Mouse (Mus musculus) liver, embryonic 15.5 days (tissue): ENCODE measurements around the gene Snx30. TPM values are rescaled to one million over a fixed set of nuclear protein-coding genes. Genes with fewer than 3 reads are reported as not detected.

Source experiments
- ATAC-seq: fragments of 200-750 bp; cut with Nextera tagmentation; 2 replicates; pipeline ENCODE4 v1.8.0; 2017; ENCODE audit warnings: moderate number of reproducible peaks, mild to moderate bottlenecking, moderate library complexity; ENCODE audit not compliant: insufficient read depth
- H3K27ac ChIP-seq: fragments of 300-500 bp; sonication (generic); replicated peaks from 2 replicates; pipeline ENCODE4 v1.5.1; 2015; ENCODE audit warnings: mild to moderate bottlenecking, inconsistent platforms
- H3K27me3 ChIP-seq: fragments of 300-500 bp; sonication (generic); 2 replicates; pipeline ENCODE4 v1.6.1; 2015; ENCODE audit warnings: mild to moderate bottlenecking, inconsistent platforms
- H3K36me3 ChIP-seq: fragments of 300-500 bp; sonication (generic); replicated peaks from 2 replicates; pipeline ENCODE4 v1.6.1; 2015; ENCODE audit warnings: moderate library complexity, mild to moderate bottlenecking, inconsistent platforms
- H3K4me1 ChIP-seq: fragments of 300-500 bp; sonication (generic); replicated peaks from 2 replicates; pipeline ENCODE4 v1.6.1; 2015; ENCODE audit warnings: inconsistent platforms
- H3K4me2 ChIP-seq: fragments of 300-500 bp; sonication (generic); 2 replicates; pipeline ENCODE4 v1.6.1; 2015; ENCODE audit warnings: moderate library complexity, mild to moderate bottlenecking, inconsistent platforms
- H3K4me3 ChIP-seq: fragments of 300-500 bp; sonication (generic); replicated peaks from 2 replicates; pipeline ENCODE4 v1.5.1; 2015; ENCODE audit warnings: mild to moderate bottlenecking, inconsistent platforms
- H3K9ac ChIP-seq: fragments of 300-500 bp; sonication (generic); 2 replicates; pipeline ENCODE4 v1.6.1; 2015; ENCODE audit warnings: moderate library complexity, mild to moderate bottlenecking, inconsistent platforms
- H3K9me3 ChIP-seq: fragments of 300-500 bp; sonication (generic); replicated peaks from 2 replicates; pipeline ENCODE4 v1.6.1; 2016; ENCODE audit warnings: inconsistent platforms
- WGBS: fragments of 180-500 bp; shearing (Covaris S2); methylation state at CpG from one replicate; pipeline ENCODE4 v1.1.7; 2015; ENCODE audit warnings: mixed read lengths; ENCODE audit not compliant: insufficient replicate concordance; 5-methylcytosine and 5-hydroxymethylcytosine counted together
- polyA plus RNA-seq: library from polyadenylated mRNA; unstranded; fragments of >200 nt; fragmentation: Nextera tagmentation; extraction: Ambion mirVana; gene quantifications from 2 replicates; pipeline ENCODE4 v1.2.1, GENCODE M21; 2015

Snx30 gene
- polyA plus RNA-seq, 1 experiment from 2014 or later = 4.3 TPM

DNA sequence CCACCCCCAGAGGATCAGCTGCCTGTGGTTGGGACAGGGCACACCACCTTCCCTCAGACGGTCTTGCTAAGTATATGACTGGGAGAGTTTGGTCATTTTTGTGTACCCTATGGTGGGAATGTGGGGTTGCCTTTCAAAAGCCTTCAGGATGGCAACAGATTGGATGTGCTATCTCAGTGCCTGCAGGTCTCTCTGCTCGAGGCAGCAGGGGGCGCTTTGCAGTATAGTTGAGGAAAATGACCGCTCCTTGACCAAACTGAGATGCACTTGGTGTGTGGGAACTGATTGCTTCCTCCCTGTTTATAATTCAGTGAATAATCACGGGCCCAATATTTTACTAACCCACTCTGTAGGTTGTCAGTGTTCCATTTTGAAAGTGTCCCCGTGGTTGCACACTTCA, 96.9 kb downstream of the Snx30 start:
- Histone ChIP-seq H3K4me3 (no peak overlapping the region), H3K27me3 (no peaks in the 10 kb centered on the region), H3K4me2 (no peak overlapping the region), H3K4me1 (no peaks in the 10 kb centered on the region), H3K9ac (no peak overlapping the region), H3K9me3 (no peaks in the 10 kb centered on the region), H3K36me3 (peaks cover 4% of the 10 kb centered on the region; the same call in 1 of the 2 replicates), H3K27ac (no peak overlapping the region)
- 51% methylated on average over 6 of the region's 6 CpGs for WGBS
- no peak for ATAC-seq

GRCm38 (mm10) chr4:59907092-59907491, 101.5 kb downstream of the Snx30 start:
- H3K9ac ChIP-seq = no peak overlapping the region
- H3K27ac ChIP-seq = no peak overlapping the region
- H3K4me1 ChIP-seq = no peaks in the 10 kb centered on the region
- H3K36me3 ChIP-seq = no peaks in the 10 kb centered on the region
- no peaks in the 10 kb centered on the region for H3K9me3 ChIP-seq
- WGBS = 59% methylated on average over 6 of the region's 6 CpGs
- ATAC-seq = no peak
- H3K4me2 ChIP-seq = no peak overlapping the region
- H3K27me3 ChIP-seq = no peaks in the 10 kb centered on the region
- no peak overlapping the region for H3K4me3 ChIP-seq

- Histone ChIP-seq H3K9me3 (no peaks in the 10 kb centered on the region), H3K27me3 (no peaks in the 10 kb centered on the region), H3K27ac (no peak overlapping the region), H3K4me1 (no peaks in the 10 kb centered on the region), H3K4me3 (no peak overlapping the region), H3K4me2 (no peak overlapping the region), H3K9ac (no peak overlapping the region), H3K36me3 (no peaks in the 10 kb centered on the region)
- no peak for ATAC-seq
- WGBS = 48% methylated on average over 10 of the region's 10 CpGs
Measured at GRCm38 (mm10) chr4:59907657-59908230, 102.1 kb downstream of the Snx30 start.

DNA sequence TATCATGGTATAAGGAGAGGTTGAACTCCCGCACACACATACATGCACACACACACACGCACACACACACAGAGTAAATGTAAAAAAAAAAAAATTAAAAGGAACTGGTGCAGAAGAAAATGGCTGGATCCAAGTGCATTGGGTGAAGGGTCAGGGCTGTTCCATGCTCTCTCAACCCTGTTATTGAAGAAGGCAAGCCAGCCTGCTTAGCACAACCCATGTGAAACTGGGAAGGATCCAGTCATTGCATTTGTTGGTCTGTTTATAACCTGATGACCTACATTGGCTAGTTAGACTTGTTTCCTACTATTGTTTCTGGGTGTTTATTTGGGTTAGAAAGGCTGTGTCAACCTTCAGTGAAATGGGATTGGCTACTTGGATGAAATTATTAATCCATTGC, 103.1 kb downstream of the Snx30 start:
- H3K4me1 ChIP-seq = no peaks in the 10 kb centered on the region
- H3K27me3 ChIP-seq = peaks cover 6% of the 10 kb centered on the region; the same call in 1 of the 2 replicates
- no peaks in the 10 kb centered on the region for H3K36me3 ChIP-seq
- no peak for ATAC-seq
- no peaks in the 10 kb centered on the region for H3K9me3 ChIP-seq
- no peak overlapping the region for H3K9ac ChIP-seq
- 65% methylated on average over 2 of the region's 2 CpGs for WGBS
- no peak overlapping the region for H3K27ac ChIP-seq
- no peak overlapping the region for H3K4me2 ChIP-seq
- no peak overlapping the region for H3K4me3 ChIP-seq

GRCm38 (mm10) chr4:59914608-59915403, 109.2 kb downstream of the Snx30 start, which contains the start of gene Slc46a2:
Slc46a2 (minus strand) TSS chr4:59915056.
- Histone ChIP-seq H3K27me3 (peaks cover 27% of the 10 kb centered on the region), H3K4me1 (no peaks in the 10 kb centered on the region), H3K4me3 (no peak within 1 kb of the TSS), H3K9me3 (no peaks in the 10 kb centered on the region), H3K4me2 (no peak within 1 kb of the TSS), H3K9ac (no peak within 1 kb of the TSS), H3K27ac (no peak within 1 kb of the TSS), H3K36me3 (no peaks in the 10 kb centered on the region)
- no peak for ATAC-seq
- WGBS = 18% methylated on average over 22 of the region's 22 CpGs

DNA sequence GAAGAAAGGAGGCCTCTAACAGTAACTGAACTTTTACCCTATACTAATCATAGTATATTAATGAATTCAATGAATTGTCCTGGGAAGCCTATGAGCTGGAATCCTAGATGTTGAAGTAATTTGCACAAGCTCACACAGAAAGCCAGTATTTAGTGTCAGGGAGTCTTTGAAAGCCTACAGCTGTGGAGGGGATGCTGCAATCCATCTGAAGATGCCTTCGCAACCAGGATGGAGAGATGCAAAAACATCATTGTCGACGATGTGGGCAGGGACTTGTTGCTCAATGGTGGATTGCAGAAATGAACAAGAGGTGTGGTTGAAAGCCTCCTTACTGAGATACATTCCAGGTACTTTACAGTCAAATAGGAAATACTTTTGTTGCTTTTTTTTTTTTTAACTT, 112.3 kb downstream of the Snx30 start:
- ATAC-seq = no peak
- H3K9me3 ChIP-seq = no peaks in the 10 kb centered on the region
- no peak overlapping the region for H3K9ac ChIP-seq
- H3K36me3 ChIP-seq = no peaks in the 10 kb centered on the region
- no peaks in the 10 kb centered on the region for H3K4me1 ChIP-seq
- H3K27me3 ChIP-seq = peaks cover 27% of the 10 kb centered on the region
- 71% methylated on average over 3 of the region's 3 CpGs for WGBS
- H3K27ac ChIP-seq = no peak overlapping the region
- no peak overlapping the region for H3K4me2 ChIP-seq
- no peak overlapping the region for H3K4me3 ChIP-seq

DNA sequence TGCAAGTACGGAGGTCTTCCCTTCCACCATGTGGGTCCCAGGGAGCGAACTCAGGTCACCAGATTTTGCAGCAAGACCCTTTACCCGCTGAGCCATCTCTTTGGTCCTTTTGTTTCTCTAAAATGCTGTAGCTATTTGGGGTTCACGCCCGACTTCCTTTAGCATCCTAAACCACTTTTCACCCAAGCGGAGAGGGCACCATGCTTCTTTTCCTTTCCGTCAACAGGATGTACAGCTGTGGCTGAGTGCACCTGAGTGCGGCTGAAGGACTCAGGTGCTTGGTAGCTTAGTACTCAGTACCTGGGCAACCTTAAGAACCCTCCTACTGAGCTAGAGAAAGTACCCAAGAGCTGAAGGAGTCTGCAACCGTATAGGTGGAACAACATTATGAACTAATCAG, 119.4 kb downstream of the Snx30 start:
- Histone ChIP-seq H3K9ac (no peak overlapping the region), H3K4me1 (no peaks in the 10 kb centered on the region), H3K4me2 (no peak overlapping the region), H3K27me3 (no peaks in the 10 kb centered on the region), H3K36me3 (no peaks in the 10 kb centered on the region), H3K4me3 (no peak overlapping the region), H3K9me3 (no peaks in the 10 kb centered on the region), H3K27ac (no peak overlapping the region)
- no peak for ATAC-seq
- WGBS = 65% methylated on average over 9 of the region's 9 CpGs

GRCm38 (mm10) chr4:59927666-59928065, 122.0 kb downstream of the Snx30 start:
- no peak overlapping the region for H3K4me2 ChIP-seq
- H3K36me3 ChIP-seq = no peaks in the 10 kb centered on the region
- H3K27me3 ChIP-seq = no peaks in the 10 kb centered on the region
- H3K27ac ChIP-seq = no peak overlapping the region
- H3K9ac ChIP-seq = no peak overlapping the region
- no peaks in the 10 kb centered on the region for H3K4me1 ChIP-seq
- ATAC-seq = no peak
- H3K9me3 ChIP-seq = no peaks in the 10 kb centered on the region
- no peak overlapping the region for H3K4me3 ChIP-seq
- WGBS = 55% methylated on average over 3 of the region's 3 CpGs

- ATAC-seq = no peak
- WGBS = 5% methylated on average over 6 of the region's 6 CpGs
- H3K9ac ChIP-seq = no peak overlapping the region
- no peak overlapping the region for H3K4me3 ChIP-seq
- H3K4me2 ChIP-seq = no peak overlapping the region
- no peak overlapping the region for H3K27ac ChIP-seq
- H3K27me3 ChIP-seq = no peaks in the 10 kb centered on the region
- no peaks in the 10 kb centered on the region for H3K4me1 ChIP-seq
- no peaks in the 10 kb centered on the region for H3K36me3 ChIP-seq
- no peaks in the 10 kb centered on the region for H3K9me3 ChIP-seq
Measured at GRCm38 (mm10) chr4:59928347-59928746, 122.7 kb downstream of the Snx30 start.

DNA sequence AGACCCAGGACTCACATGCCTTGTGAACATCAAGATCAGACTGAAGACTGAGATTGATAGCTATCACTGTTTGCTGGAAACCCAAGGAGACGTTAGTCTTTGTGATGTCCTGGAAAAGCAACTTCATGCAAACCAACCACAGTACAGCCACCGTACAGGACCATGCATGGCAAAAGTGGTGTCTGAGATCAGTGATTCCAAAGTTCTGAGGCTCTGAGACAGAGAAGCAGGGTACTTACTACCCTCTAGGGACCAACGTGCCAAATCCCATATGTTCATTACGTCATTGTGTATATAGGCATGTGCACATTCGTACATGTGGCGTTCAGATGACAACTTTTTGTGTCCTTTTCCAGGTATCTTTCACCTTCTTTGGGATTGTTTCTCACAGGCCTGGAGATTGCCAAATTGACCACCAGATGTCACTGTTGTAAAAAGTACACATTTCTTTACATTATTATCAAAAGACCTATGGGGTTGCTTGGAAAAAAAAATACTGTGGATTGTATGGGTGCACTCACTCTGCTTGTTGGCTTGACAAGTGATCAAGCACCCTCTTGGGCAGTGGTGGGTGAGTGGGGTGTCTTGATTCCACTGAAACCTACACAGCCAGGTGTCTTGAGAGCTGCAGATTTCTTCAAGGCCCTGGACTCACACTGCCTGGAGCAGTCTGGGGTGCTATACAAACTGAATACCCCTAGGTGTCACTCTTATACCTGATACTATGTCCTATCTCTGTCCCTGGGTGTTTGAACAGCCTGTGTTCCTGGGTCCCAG, 127.1 kb downstream of the Snx30 start:
- H3K9ac ChIP-seq = no peak overlapping the region
- WGBS = 40% methylated on average over 6 of the region's 6 CpGs
- H3K4me3 ChIP-seq = no peak overlapping the region
- no peaks in the 10 kb centered on the region for H3K9me3 ChIP-seq
- no peaks in the 10 kb centered on the region for H3K4me1 ChIP-seq
- H3K27ac ChIP-seq = no peak overlapping the region
- H3K4me2 ChIP-seq = no peak overlapping the region
- no peak for ATAC-seq
- H3K27me3 ChIP-seq = no peaks in the 10 kb centered on the region
- no peaks in the 10 kb centered on the region for H3K36me3 ChIP-seq

DNA sequence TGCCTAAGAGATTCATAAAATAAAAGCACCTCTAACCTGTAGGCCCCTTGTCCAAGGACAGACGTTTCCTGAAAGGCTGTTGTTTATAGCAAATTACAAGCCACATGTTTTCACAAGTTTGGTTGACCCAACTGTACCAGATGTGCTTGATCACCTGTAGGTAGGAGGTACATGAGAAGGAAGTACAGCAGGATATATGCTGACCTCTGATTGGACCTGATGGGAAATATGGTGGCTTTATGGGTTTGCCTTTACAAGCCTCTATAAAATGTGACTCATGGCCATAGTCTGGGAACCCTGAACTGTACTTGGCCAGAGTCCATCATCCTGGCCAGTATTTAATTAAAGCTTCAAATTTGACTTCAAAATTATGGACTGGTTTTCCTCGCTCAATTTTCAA, 131.9 kb downstream of the Snx30 start:
- Histone ChIP-seq H3K9ac (no peak overlapping the region), H3K27me3 (no peaks in the 10 kb centered on the region), H3K9me3 (no peaks in the 10 kb centered on the region), H3K4me1 (no peaks in the 10 kb centered on the region), H3K4me3 (no peak overlapping the region), H3K27ac (no peak overlapping the region), H3K4me2 (no peak overlapping the region), H3K36me3 (no peaks in the 10 kb centered on the region)
- 44% methylated on average over 2 of the region's 2 CpGs for WGBS
- no peak for ATAC-seq
